Mouse (Mus musculus): ENCODE results near the gene Nr3c2.
A peak's percentile ranks its signal among the peaks of the same experiment; 100 is the strongest.

The Nr3c2 gene

GRCm38 (mm10) chr8:76972947-76973552 is 73.8 kb downstream of the Nr3c2 start:
- peak; percentile 63 to 69 for DNase-seq

GRCm38 (mm10) chr8:76977907-76978306 is 78.7 kb downstream of the Nr3c2 start:
- no peak for DNase-seq

GRCm38 (mm10) chr8:76984082-76984481 is 84.8 kb downstream of the Nr3c2 start:
- DNase-seq, result no peak

GRCm38 (mm10) chr8:76984851-76985250 is 85.6 kb downstream of the Nr3c2 start:
- DNase-seq, result no peak

- peak; percentile 63 to 73 for DNase-seq
These were observed 88.6 kb downstream of the Nr3c2 start for GRCm38 (mm10) chr8:76987876-76988275.

GRCm38 (mm10) chr8:76998276-76998675 is 99.0 kb downstream of the Nr3c2 start:
- DNase-seq, result no peak

GRCm38 (mm10) chr8:77009425-77009824 is 110.2 kb downstream of the Nr3c2 start:
- no peak for DNase-seq

- DNase-seq, result no peak
These were observed 112.7 kb downstream of the Nr3c2 start for GRCm38 (mm10) chr8:77011985-77012384.

GRCm38 (mm10) chr8:77012641-77013040 is 113.4 kb downstream of the Nr3c2 start:
- no peak for DNase-seq

- DNase-seq, result peak in 1 of 2 experiments; percentile 11
These were observed 117.5 kb downstream of the Nr3c2 start for GRCm38 (mm10) chr8:77016713-77017112.

GRCm38 (mm10) chr8:77023837-77024710 is 124.8 kb downstream of the Nr3c2 start:
- DNase-seq, result no peak

- no peak for DNase-seq
These were observed 132.0 kb downstream of the Nr3c2 start for GRCm38 (mm10) chr8:77031213-77031612.

- DNase-seq, result no peak
These were observed 134.6 kb downstream of the Nr3c2 start for GRCm38 (mm10) chr8:77033706-77034464.

- DNase-seq, result no peak
These were observed 135.2 kb downstream of the Nr3c2 start for GRCm38 (mm10) chr8:77034465-77034829.

GRCm38 (mm10) chr8:77041214-77041613 is 142.0 kb downstream of the Nr3c2 start:
- no peak for DNase-seq

GRCm38 (mm10) chr8:77044849-77045248 is 145.6 kb downstream of the Nr3c2 start:
- DNase-seq, result no peak

GRCm38 (mm10) chr8:77045711-77046110 is 146.5 kb downstream of the Nr3c2 start:
- no peak for DNase-seq

- DNase-seq, result no peak
These were observed 147.0 kb downstream of the Nr3c2 start for GRCm38 (mm10) chr8:77046217-77046616.

- DNase-seq, result no peak
These were observed 147.5 kb downstream of the Nr3c2 start for GRCm38 (mm10) chr8:77046731-77047130.

GRCm38 (mm10) chr8:77051399-77052275 is 152.4 kb downstream of the Nr3c2 start:
- DNase-seq, result no peak

GRCm38 (mm10) chr8:77055492-77056021 is 156.3 kb downstream of the Nr3c2 start:
- DNase-seq, result no peak

GRCm38 (mm10) chr8:77056853-77057252 is 157.6 kb downstream of the Nr3c2 start:
- DNase-seq, result no peak
